Mouse (Mus musculus) E14TG2a.4 (cell line): ENCODE data around the gene L3mbtl4.

ENCODE experiments used
- H3K27me3 ChIP-seq: 2 replicates; pipeline ENCODE4 v1.6.1; 2014; ENCODE audit warnings: low read length, control low read depth; ENCODE audit not compliant: insufficient read depth
- H3K36me3 ChIP-seq: 2 replicates; pipeline ENCODE4 v1.6.1; 2014; ENCODE audit warnings: low read length, control low read depth; ENCODE audit not compliant: insufficient read depth
- H3K4me1 ChIP-seq: replicated peaks from 2 replicates; pipeline ENCODE4 v1.6.1; 2014; ENCODE audit warnings: low read depth, low read length, control low read depth
- H3K4me3 ChIP-seq: replicated peaks from 2 replicates; pipeline ENCODE4 v1.5.1; 2014; ENCODE audit warnings: mild to moderate bottlenecking, low read length
- H3K9me3 ChIP-seq: 2 replicates; pipeline ENCODE4 v1.6.1; 2014; ENCODE audit warnings: low read length, control low read depth
- CTCF ChIP-seq: conservative IDR thresholded peaks from 2 replicates; pipeline ENCODE4 v1.5.1; 2014; ENCODE audit warnings: low read length
- NANOG ChIP-seq: IDR thresholded peaks from 2 replicates; pipeline ENCODE4 v1.6.1; 2014; ENCODE audit warnings: borderline replicate concordance, low read length, mixed read lengths
- POU5F1 ChIP-seq: IDR thresholded peaks from 2 replicates; pipeline ENCODE4 v1.6.1; 2014; ENCODE audit warnings: low read length, borderline replicate concordance

Gene L3mbtl4

GRCm38 (mm10) chr17:68280915-68281314 is 7.3 kb downstream of the L3mbtl4 start:
- TF ChIP-seq CTCF, result no peak
- TF ChIP-seq POU5F1, result no peak
- TF ChIP-seq NANOG, result no peak
- Histone ChIP-seq H3K4me3 (no peak overlapping the region), H3K27me3 (0 out of 2 replicates have a peak, but pooled peaks cover 4% of the 10 kb centered on the region), H3K9me3 (no peaks in the 10 kb centered on the region), H3K4me1 (no peaks in the 10 kb centered on the region), H3K36me3 (no peaks in the 10 kb centered on the region)

GRCm38 (mm10) chr17:68285119-68285782 is 11.7 kb downstream of the L3mbtl4 start:
- Histone ChIP-seq H3K4me1 (no peaks in the 10 kb centered on the region), H3K4me3 (no peak overlapping the region), H3K36me3 (no peaks in the 10 kb centered on the region), H3K9me3 (no peaks in the 10 kb centered on the region), H3K27me3 (no peaks in the 10 kb centered on the region)
- no peak for TF ChIP-seq CTCF
- no peak for TF ChIP-seq NANOG
- no peak for TF ChIP-seq POU5F1

DNA sequence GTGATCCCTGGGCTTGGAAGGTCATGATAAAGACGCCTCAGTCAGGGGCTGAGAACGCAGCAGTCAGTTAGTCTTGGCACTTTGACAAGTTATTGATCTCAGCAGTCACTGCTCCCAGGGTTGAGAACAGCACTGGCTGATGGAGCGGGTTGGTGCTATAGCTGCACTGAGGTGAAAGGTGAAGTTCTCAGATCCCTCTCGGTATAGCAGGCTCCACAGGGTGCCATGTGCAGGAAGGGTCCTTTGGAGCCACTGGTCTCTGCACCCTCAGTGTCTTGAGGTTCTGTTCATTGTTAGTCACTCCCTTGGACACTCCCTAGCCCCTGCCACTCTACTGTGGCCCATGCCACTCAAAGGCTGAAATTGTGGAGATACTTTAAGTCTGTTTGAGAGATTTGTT is 14.5 kb downstream of the L3mbtl4 start:
- Histone ChIP-seq H3K9me3 (no peaks in the 10 kb centered on the region), H3K4me3 (no peak overlapping the region), H3K36me3 (no peaks in the 10 kb centered on the region), H3K4me1 (no peaks in the 10 kb centered on the region), H3K27me3 (no peaks in the 10 kb centered on the region)
- TF ChIP-seq CTCF, result no peak
- TF ChIP-seq NANOG, result no peak
- no peak for TF ChIP-seq POU5F1

GRCm38 (mm10) chr17:68288699-68289098 is 15.1 kb downstream of the L3mbtl4 start:
- H3K36me3 ChIP-seq, result no peaks in the 10 kb centered on the region
- H3K4me3 ChIP-seq, result no peak overlapping the region
- no peaks in the 10 kb centered on the region for H3K4me1 ChIP-seq
- no peaks in the 10 kb centered on the region for H3K27me3 ChIP-seq
- no peaks in the 10 kb centered on the region for H3K9me3 ChIP-seq
- TF ChIP-seq CTCF, result no peak
- no peak for TF ChIP-seq POU5F1
- TF ChIP-seq NANOG, result no peak

- H3K27me3 ChIP-seq, result no peaks in the 10 kb centered on the region
- H3K9me3 ChIP-seq, result peaks cover 5% of the 10 kb centered on the region; the same call in 1 of the 2 replicates
- TF ChIP-seq NANOG (no peak), CTCF (no peak), POU5F1 (no peak)
- no peaks in the 10 kb centered on the region for H3K4me1 ChIP-seq
- H3K36me3 ChIP-seq, result no peaks in the 10 kb centered on the region
- H3K4me3 ChIP-seq, result no peak overlapping the region
Observed at GRCm38 (mm10) chr17:68291713-68292364, 18.2 kb downstream of the L3mbtl4 start.

DNA sequence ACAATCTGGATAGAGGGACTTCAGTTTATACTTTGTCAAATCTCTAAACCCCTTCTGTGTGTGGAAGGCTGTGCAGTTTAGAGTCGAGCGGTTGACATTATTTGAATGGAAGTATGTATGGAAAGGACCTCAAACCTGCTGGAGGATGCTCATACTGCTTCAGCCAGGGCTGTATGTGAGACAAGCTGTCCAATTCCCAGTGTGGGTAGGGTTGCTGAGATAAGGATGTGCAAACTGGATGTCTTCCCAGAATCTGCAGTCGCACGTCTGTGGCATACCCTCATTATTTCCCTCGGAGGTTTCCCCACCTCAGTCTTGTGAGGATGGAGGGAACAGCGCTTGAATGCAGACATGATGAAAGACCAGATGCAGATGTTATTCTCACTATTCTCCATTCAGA is 34.8 kb downstream of the L3mbtl4 start:
- H3K4me1 ChIP-seq, result no peaks in the 10 kb centered on the region

DNA sequence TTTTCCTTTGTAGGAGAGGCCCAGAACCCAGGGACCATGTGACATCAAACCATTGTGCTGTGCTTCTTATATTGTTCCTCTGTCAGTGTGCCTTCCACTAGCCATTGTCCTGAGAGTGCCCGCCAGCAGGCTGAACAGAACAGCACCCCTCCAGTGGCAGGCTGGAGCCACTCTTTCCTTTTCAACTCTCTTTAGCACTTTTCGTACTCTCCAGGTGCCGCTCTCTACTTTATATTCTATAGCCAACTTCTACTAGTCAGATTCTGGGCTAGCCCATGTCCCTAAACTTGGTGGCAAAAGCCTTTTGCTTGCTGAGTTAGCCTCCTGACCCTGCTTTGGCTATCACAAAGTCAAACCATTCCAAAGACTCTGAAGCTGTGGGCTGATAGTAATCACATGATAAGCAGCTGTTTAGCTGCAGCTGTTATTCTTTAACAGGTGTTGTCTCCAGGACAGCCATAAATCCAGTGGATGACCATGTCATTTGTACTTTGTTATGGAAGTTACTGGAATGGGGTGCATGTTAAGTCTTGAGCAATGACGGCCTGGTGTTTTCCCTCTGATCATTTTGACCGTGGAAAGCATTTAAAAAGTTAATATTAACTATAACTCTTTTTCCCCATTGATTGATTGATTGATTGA is 38.8 kb downstream of the L3mbtl4 start:
- no peaks in the 10 kb centered on the region for H3K27me3 ChIP-seq
- H3K36me3 ChIP-seq, result no peaks in the 10 kb centered on the region
- H3K9me3 ChIP-seq, result no peaks in the 10 kb centered on the region
- no peak overlapping the region for H3K4me3 ChIP-seq
- no peaks in the 10 kb centered on the region for H3K4me1 ChIP-seq
- TF ChIP-seq CTCF (no peak), NANOG (no peak), POU5F1 (no peak)

More for the DNA sequence above, 34.8 kb downstream of the L3mbtl4 start:
- H3K27me3 ChIP-seq, result no peaks in the 10 kb centered on the region
- H3K9me3 ChIP-seq, result no peaks in the 10 kb centered on the region
- no peak overlapping the region for H3K4me3 ChIP-seq
- TF ChIP-seq POU5F1 (no peak), CTCF (no peak), NANOG (no peak)
- H3K36me3 ChIP-seq, result no peaks in the 10 kb centered on the region

- Histone ChIP-seq H3K4me3 (no peak overlapping the region), H3K4me1 (no peaks in the 10 kb centered on the region), H3K9me3 (no peaks in the 10 kb centered on the region), H3K36me3 (no peaks in the 10 kb centered on the region), H3K27me3 (no peaks in the 10 kb centered on the region)
- TF ChIP-seq NANOG (no peak), POU5F1 (no peak), CTCF (no peak)
Observed at GRCm38 (mm10) chr17:68320940-68321339, 47.3 kb downstream of the L3mbtl4 start.

DNA sequence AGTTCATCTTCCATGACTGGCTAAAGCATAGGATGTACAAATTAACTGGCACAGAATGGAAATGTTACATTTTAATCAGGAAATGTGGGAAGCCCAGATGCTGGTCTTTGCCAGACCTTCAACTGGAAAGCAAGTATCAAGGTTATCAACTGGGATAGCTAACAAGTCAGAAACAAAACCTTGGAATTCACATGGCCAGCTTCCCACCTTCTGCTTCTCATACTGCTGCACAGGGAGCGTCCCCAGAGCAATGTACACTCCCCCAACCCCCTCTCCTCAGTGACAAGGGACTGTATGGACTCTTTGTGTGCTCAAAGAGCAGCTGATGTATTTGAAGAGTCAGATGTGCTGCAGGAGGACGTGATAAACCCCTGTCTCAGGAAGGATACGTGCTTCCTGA is 49.0 kb downstream of the L3mbtl4 start:
- H3K27me3 ChIP-seq, result no peaks in the 10 kb centered on the region
- H3K36me3 ChIP-seq, result no peaks in the 10 kb centered on the region
- TF ChIP-seq NANOG (no peak), POU5F1 (no peak), CTCF (no peak)
- no peaks in the 10 kb centered on the region for H3K9me3 ChIP-seq
- no peak overlapping the region for H3K4me3 ChIP-seq
- no peaks in the 10 kb centered on the region for H3K4me1 ChIP-seq
